Mouse (Mus musculus) liver, embryonic 14.5 days (tissue): ENCODE results near the gene Nwd2. TPM values are rescaled to one million over a fixed set of nuclear protein-coding genes. Genes with fewer than 3 reads are reported as not detected.

ENCODE experiments used
- ATAC-seq: fragments of 200-750 bp; cut with Nextera tagmentation; 2 replicates; pipeline ENCODE4 v1.8.0; 2017; ENCODE audit warnings: moderate number of reproducible peaks, mild to moderate bottlenecking, moderate library complexity; ENCODE audit not compliant: insufficient read depth
- DNase-seq, 3 experiments: peaks; one replicate each; pipeline ENCODE4 v3.0.0-alpha.2; 2012 to 2013; ENCODE audit warnings: low read depth in 3 of 3, low spot score in 3 of 3
- H3K27ac ChIP-seq: fragments of 300-500 bp; sonication (generic); 2 replicates; pipeline ENCODE4 v1.5.1; 2014; ENCODE audit warnings: moderate library complexity, mild to moderate bottlenecking, control low read depth, inconsistent platforms
- H3K27me3 ChIP-seq: fragments of 300-500 bp; sonication (generic); 2 replicates; pipeline ENCODE4 v1.6.1; 2014; ENCODE audit warnings: mild to moderate bottlenecking, low read length, moderate library complexity; ENCODE audit not compliant: control insufficient read depth, insufficient read depth
- H3K36me3 ChIP-seq: fragments of 300-500 bp; sonication (generic); replicated peaks from 2 replicates; pipeline ENCODE4 v1.6.1; 2014; ENCODE audit warnings: low read depth; ENCODE audit not compliant: control insufficient read depth, insufficient read depth
- H3K4me1 ChIP-seq, 2 experiments: fragments of 200-500 bp in 1 of 2; fragments of 300-500 bp in 1 of 2; sonication (generic) in 1 of 2; replicated peaks; 2 replicates each; pipeline ENCODE4 v1.6.1; 2012 to 2014; ENCODE audit warnings: antibody characterized with exemption in 1 of 2, inconsistent platforms in 1 of 2, low read length in 1 of 2; ENCODE audit not compliant: control insufficient read depth in 2 of 2, insufficient read depth in 2 of 2
- H3K4me2 ChIP-seq: fragments of 300-500 bp; sonication (generic); 2 replicates; pipeline ENCODE4 v1.6.1; 2014; ENCODE audit warnings: low read depth, mild to moderate bottlenecking, control low read depth, moderate library complexity
- H3K4me3 ChIP-seq, 2 experiments: fragments of 200-500 bp in 1 of 2; fragments of 300-500 bp in 1 of 2; sonication (generic) in 1 of 2; 2 replicates each; pipeline ENCODE4 v1.5.1; 2012 to 2014; ENCODE audit warnings: low read depth in 2 of 2, low read length in 2 of 2, mild to moderate bottlenecking in 2 of 2, control low read depth in 1 of 2, inconsistent platforms in 1 of 2, moderate library complexity in 1 of 2; ENCODE audit not compliant: insufficient read depth in 1 of 2
- H3K9ac ChIP-seq: fragments of 300-500 bp; sonication (generic); replicated peaks from 2 replicates; pipeline ENCODE4 v1.6.1; 2014; ENCODE audit warnings: mild to moderate bottlenecking, control low read depth, moderate library complexity
- H3K9me3 ChIP-seq: fragments of 300-500 bp; sonication (generic); 2 replicates; pipeline ENCODE4 v1.6.1; 2016; ENCODE audit warnings: low read length, mixed read lengths; ENCODE audit not compliant: control insufficient read depth
- CTCF ChIP-seq: IDR thresholded peaks from 2 replicates; pipeline ENCODE4 v1.5.1; 2016; ENCODE audit warnings: antibody characterized with exemption, low read depth, control low read depth
- EP300 ChIP-seq: IDR thresholded peaks from 2 replicates; pipeline ENCODE4 v1.6.1; 2016; ENCODE audit warnings: antibody characterized with exemption, low read depth
- WGBS: fragments of 180-500 bp; shearing (Covaris S2); extraction: QIAGEN DNeasy Blood & Tissue Kit; methylation state at CpG from one replicate; pipeline ENCODE4 v1.1.7; 2014; ENCODE audit not compliant: insufficient replicate concordance; 5-methylcytosine and 5-hydroxymethylcytosine counted together
- polyA plus RNA-seq, 2 experiments: library from polyadenylated mRNA; depleted of rRNA in 1 of 2; stranded (reverse) in 1 of 2; unstranded in 1 of 2; fragments of >200 nt; fragmentation: Nextera tagmentation in 1 of 2; extraction: Ambion mirVana in 1 of 2; gene quantifications; 2 replicates each; pipeline versions ENCODE4 v1.2.1 to v1.2.3; 2012 to 2014

Gene Nwd2
- polyA plus RNA-seq, 2 experiments = 0.03 TPM; not detected in 1

- DNase-seq (no peak), ATAC-seq (no peak)
- H3K9me3 ChIP-seq = no peaks in the 10 kb centered on the region
- H3K27ac ChIP-seq = no peak overlapping the region
- H3K4me2 ChIP-seq = no peak overlapping the region
- H3K36me3 ChIP-seq = no peaks in the 10 kb centered on the region
- WGBS = 60% methylated on average over 5 of the region's 5 CpGs
- no peak overlapping the region for H3K9ac ChIP-seq
- TF ChIP-seq CTCF (peak; percentile 54), EP300 (no peak)
- H3K4me3 ChIP-seq = no peak overlapping the region
- no peaks in the 10 kb centered on the region for H3K27me3 ChIP-seq
- H3K4me1 ChIP-seq = peaks cover 11 to 46% of the 10 kb centered on the region in 2 experiments
Measured at GRCm38 (mm10) chr5:63821176-63821575, 172.3 kb downstream of the Nwd2 start.

- Histone ChIP-seq H3K4me3 (no peak overlapping the region), H3K4me2 (no peak overlapping the region), H3K9ac (no peak overlapping the region), H3K4me1 (peaks cover 13 to 51% of the 10 kb centered on the region in 2 experiments), H3K36me3 (no peaks in the 10 kb centered on the region), H3K9me3 (no peaks in the 10 kb centered on the region), H3K27me3 (no peaks in the 10 kb centered on the region), H3K27ac (no peak overlapping the region; the same call in 1 of the 2 replicates)
- no peak for TF ChIP-seq CTCF
- peak; percentile 76 for TF ChIP-seq EP300
- DNase-seq = peak; percentile 36 to 45 (median 41)
- WGBS = 10% methylated on average over 8 of the region's 8 CpGs
- peak; percentile 81 for ATAC-seq
Measured at GRCm38 (mm10) chr5:63821860-63822259, 173.0 kb downstream of the Nwd2 start.

GRCm38 (mm10) chr5:63823362-63824332 lies 174.7 kb downstream of the Nwd2 start:
- no peaks in the 10 kb centered on the region for H3K36me3 ChIP-seq
- 55% methylated on average over 10 of the region's 10 CpGs for WGBS
- no peak overlapping the region for H3K27ac ChIP-seq
- no peaks in the 10 kb centered on the region for H3K27me3 ChIP-seq
- no peaks in the 10 kb centered on the region for H3K9me3 ChIP-seq
- no peak for TF ChIP-seq CTCF
- no peak for TF ChIP-seq EP300
- no peak for DNase-seq
- no peak overlapping the region for H3K4me3 ChIP-seq
- no peak overlapping the region for H3K9ac ChIP-seq
- H3K4me1 ChIP-seq = peaks cover 13 to 62% of the 10 kb centered on the region in 2 experiments
- ATAC-seq = no peak
- H3K4me2 ChIP-seq = no peak overlapping the region

GRCm38 (mm10) chr5:63824599-63825350 lies 175.9 kb downstream of the Nwd2 start:
- Histone ChIP-seq H3K27me3 (no peaks in the 10 kb centered on the region), H3K4me1 (peaks cover 13 to 64% of the 10 kb centered on the region in 2 experiments), H3K9ac (no peak overlapping the region), H3K9me3 (no peaks in the 10 kb centered on the region), H3K4me3 (no peak overlapping the region), H3K36me3 (no peaks in the 10 kb centered on the region), H3K27ac (no peak overlapping the region), H3K4me2 (no peak overlapping the region)
- ATAC-seq = no peak
- TF ChIP-seq CTCF (no peak), EP300 (peak; percentile 52; the same call in 1 of the 2 replicates)
- DNase-seq = no peak
- 26% methylated on average over 8 of the region's 8 CpGs for WGBS

GRCm38 (mm10) chr5:63825881-63826280 lies 177.0 kb downstream of the Nwd2 start:
- no peak for ATAC-seq
- H3K4me2 ChIP-seq = no peak overlapping the region
- no peak for DNase-seq
- H3K9me3 ChIP-seq = no peaks in the 10 kb centered on the region
- H3K27ac ChIP-seq = no peak overlapping the region
- no peak overlapping the region for H3K9ac ChIP-seq
- H3K4me3 ChIP-seq = no peak overlapping the region
- 52% methylated on average over 5 of the region's 5 CpGs for WGBS
- TF ChIP-seq CTCF = no peak
- TF ChIP-seq EP300 = no peak
- no peaks in the 10 kb centered on the region for H3K36me3 ChIP-seq
- H3K4me1 ChIP-seq = peaks cover 15 to 71% of the 10 kb centered on the region in 2 experiments
- no peaks in the 10 kb centered on the region for H3K27me3 ChIP-seq
